Mouse (Mus musculus): Measurements from ENCODE around the gene Bcas3.

DNA sequence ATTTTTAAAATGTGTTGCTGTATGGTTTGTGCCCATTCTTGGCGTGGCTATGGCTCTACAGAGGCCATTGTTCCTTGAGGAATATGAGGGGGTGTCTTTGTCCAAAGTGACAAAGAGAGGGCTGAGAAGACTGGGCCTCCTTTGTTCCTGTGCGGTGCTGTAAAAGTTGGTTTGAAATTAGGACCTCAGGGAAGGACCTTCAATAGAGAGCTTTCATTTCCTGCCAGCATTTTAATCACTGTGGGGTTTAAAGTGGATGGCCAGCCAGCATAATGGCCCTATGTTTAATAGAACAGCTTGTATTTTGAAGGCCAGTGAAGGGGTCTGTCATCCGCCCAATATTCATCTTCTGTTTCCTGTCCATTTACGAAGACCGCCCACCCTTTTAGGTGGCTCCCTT lies 325.7 kb downstream of the Bcas3 start:
- TF ChIP-seq CTCF (IDR thresholded peaks at IDR 0.05; ENCODE audit: low read depth, low read length) (no peak), EP300 (IDR thresholded peaks at IDR 0.05; ENCODE audit: insufficient read depth, low read depth, low read length) (no peak)
